Mouse (Mus musculus) layer of hippocampus, adult 2 months (tissue): Measurements from ENCODE around the gene Wipi1. TPM values are rescaled to one million over a fixed set of nuclear protein-coding genes. Genes with fewer than 3 reads are reported as not detected.
A peak's percentile ranks its signal among the peaks of the same experiment; 100 is the strongest.

ENCODE experiments used
- DNase-seq, 2 experiments: peaks; one replicate each; pipeline ENCODE4 v3.0.0; 2022; ENCODE audit warnings: low spot score in 2 of 2
- H3K27ac ChIP-seq: fragments of 200-600 bp; 2 replicates; pipeline ENCODE4 v1.8.1; 2022
- H3K4me3 ChIP-seq: fragments of 200-600 bp; 2 replicates; pipeline ENCODE4 v1.8.1; 2022; ENCODE audit warnings: mild to moderate bottlenecking
- CTCF ChIP-seq: fragments of 200-600 bp; conservative IDR thresholded peaks from 2 replicates; pipeline ENCODE4 v1.8.1; 2022; ENCODE audit warnings: antibody characterized with exemption, mild to moderate bottlenecking, moderate library complexity
- total RNA-seq, 2 experiments: library from RNA; stranded (reverse); gene quantifications; 2 replicates each; pipeline ENCODE4 v1.2.3; 2021

Gene Wipi1
- total RNA-seq, 2 experiments from 2014 or later = 21.6 to 22.2 TPM

GRCm38 (mm10) chr11:109587019-109587418 is 24.7 kb downstream of the Wipi1 start:
- Histone ChIP-seq H3K4me3 (no peak overlapping the region), H3K27ac (no peak overlapping the region)
- no peak for TF ChIP-seq CTCF
- no peak for DNase-seq

DNA sequence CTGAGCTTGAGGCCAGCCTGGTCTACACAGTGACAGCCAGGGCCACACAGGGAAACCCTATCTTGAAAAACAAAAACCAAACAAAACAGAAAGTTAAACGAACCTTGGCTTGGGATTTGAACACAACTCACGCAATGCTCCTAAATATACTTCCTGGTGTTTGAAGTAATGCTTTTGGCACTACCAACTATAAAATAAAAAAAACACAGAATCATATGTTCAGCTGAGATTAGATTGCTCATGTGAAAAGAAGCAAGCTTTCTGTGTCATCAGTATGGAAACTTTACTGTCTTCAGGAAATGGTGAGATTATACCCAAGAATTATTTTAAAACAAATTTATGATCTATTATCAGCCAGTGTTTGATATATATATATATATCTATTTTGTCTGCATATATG is 25.3 kb downstream of the Wipi1 start:
- TF ChIP-seq CTCF = no peak
- no peak for DNase-seq
- H3K4me3 ChIP-seq = no peak overlapping the region
- H3K27ac ChIP-seq = no peak overlapping the region

GRCm38 (mm10) chr11:109584843-109585713 is 26.7 kb downstream of the Wipi1 start:
- DNase-seq = peak; percentile 68 to 76
- Histone ChIP-seq H3K27ac (0 out of 2 replicates have a peak overlapping the region, but pooled peaks have one; percentile 43), H3K4me3 (no peak overlapping the region)
- TF ChIP-seq CTCF = peak; percentile 99

DNA sequence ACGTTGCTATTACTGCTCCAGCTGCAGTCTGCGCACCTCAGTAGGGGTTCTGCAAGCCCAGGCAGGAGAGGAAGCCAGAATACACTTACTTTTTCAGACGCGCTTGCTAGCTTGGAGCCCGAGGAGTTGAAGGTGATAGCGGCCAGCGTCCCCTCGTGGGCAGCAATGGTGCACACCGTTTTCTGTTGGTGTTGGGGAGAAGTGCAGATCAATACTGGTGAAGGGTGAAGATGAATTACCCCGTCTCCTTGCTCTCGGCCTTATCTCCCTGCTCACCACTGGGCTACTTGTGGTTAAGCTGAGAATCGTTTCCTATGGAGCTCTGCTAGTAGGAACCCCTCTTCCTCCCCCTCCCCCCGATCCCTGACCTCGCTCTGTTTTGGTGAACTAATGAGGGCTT is 27.8 kb downstream of the Wipi1 start:
- H3K4me3 ChIP-seq = no peak overlapping the region

DNA sequence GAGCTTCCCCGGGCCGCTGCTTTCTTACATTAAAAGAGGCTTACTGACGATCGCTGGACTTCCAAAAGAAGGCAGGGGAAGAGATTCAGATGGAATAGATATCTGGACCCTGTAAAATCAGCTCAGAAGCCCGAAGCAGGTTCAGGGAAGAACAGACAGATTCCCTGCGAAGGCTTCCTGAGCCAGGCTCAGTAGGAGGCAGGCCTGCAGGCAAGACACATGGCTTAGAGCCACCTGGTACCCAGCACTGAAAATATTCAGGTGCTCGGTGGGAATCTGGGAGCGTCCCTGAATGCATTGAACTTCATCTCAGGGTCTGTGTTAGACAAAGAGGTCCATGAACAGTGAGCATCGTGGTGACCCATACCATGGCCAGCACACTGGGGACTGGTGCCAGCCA is 31.8 kb downstream of the Wipi1 start:
- no peak for TF ChIP-seq CTCF
- Histone ChIP-seq H3K4me3 (no peak overlapping the region), H3K27ac (no peak overlapping the region)
- DNase-seq = no peak

More for the DNA sequence above, 27.8 kb downstream of the Wipi1 start:
- H3K27ac ChIP-seq = no peak overlapping the region
- DNase-seq = no peak
- no peak for TF ChIP-seq CTCF

DNA sequence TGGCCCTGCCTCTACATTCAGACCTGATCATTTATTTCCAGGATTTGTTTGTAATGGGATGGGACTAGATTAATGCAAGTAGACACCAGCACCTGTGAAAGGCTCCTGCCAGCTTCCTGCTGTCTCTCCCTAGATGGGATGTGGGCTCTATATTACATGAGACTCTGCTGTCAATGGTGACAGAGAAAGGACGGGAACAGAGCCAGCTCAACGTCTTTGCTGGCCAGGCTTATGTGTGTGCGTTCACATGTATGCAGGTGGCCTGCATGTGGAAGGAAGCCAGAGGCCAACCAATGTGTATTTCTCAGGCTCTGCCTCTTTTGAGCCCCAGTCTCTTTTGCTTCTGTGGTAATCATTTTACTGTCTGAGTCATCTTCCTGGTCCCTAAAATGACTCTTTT is 33.2 kb downstream of the Wipi1 start:
- TF ChIP-seq CTCF = no peak
- Histone ChIP-seq H3K4me3 (no peak overlapping the region), H3K27ac (no peak overlapping the region)
- DNase-seq = no peak

DNA sequence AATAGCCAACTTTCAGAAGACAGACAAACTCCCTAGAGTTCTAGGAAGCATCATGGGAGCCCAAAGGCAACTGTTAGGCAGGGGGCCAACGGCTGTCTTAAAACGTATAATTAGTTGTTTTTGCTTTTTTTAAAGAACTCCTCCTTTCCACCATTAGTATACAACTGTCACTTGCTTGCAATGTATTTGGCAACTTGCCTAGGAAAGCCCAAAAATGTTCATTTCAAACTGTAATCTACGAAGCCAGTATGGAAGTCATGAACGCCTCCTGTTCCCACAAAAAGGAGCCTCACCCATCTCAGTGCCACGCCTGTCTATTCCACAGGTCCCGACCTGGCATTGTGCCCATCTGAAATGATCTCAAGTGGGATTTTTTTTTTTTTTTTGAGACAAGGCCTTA is 35.9 kb downstream of the Wipi1 start:
- DNase-seq = no peak
- H3K27ac ChIP-seq = no peak overlapping the region
- TF ChIP-seq CTCF = no peak

DNA sequence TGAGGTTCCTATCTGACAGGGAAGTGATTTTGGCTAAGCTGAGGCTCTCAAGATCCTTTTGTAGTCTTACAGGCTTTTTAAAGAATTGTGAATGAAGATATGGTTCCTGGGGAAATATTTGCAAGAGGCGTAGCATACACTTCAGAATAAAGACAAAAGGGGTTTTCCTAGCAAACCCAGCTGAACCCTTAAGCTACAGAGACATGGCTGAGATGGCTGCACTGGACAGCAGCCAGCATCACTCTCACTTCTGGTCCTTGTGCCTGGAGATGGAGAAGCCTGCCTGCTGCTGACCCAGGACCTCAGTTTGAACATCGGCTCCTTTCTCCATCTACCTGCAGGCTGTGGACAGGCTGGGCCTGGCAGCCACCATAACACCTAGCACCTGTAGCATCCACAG is 37.2 kb downstream of the Wipi1 start:
- no peak for DNase-seq
- TF ChIP-seq CTCF = no peak
- H3K27ac ChIP-seq = no peak overlapping the region
- no peak overlapping the region for H3K4me3 ChIP-seq

More for the DNA sequence above, 35.9 kb downstream of the Wipi1 start:
- no peak overlapping the region for H3K4me3 ChIP-seq

- no peak for TF ChIP-seq CTCF
- no peak overlapping the region for H3K27ac ChIP-seq
- no peak for DNase-seq
- no peak overlapping the region for H3K4me3 ChIP-seq
Observed at GRCm38 (mm10) chr11:109572051-109572450, 39.7 kb downstream of the Wipi1 start.

DNA sequence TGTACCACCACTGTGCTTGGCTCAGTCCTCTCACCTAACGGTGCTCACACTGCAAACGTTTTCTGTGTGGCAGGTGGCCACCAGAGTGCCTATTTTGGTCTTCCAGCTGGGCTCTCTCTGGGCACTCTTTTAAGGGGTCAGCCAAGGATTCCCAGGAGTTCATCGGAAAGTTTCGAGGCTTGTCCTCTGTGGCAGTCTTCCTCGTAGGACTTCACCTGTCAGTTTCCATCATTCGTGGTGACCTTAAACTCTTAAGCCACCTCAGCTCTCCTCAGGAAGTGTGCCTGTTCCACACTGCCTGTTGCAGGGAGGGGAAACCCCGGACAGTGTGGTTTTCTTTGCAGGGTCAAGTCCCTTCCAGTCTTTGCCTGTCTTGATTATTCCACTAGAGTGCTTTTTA is 42.0 kb downstream of the Wipi1 start:
- H3K27ac ChIP-seq = no peak overlapping the region
- no peak for TF ChIP-seq CTCF
- DNase-seq = no peak
- H3K4me3 ChIP-seq = no peak overlapping the region

GRCm38 (mm10) chr11:109569007-109569618 is 42.7 kb downstream of the Wipi1 start:
- no peak for TF ChIP-seq CTCF
- H3K4me3 ChIP-seq = no peak overlapping the region
- DNase-seq = no peak
- H3K27ac ChIP-seq = no peak overlapping the region

GRCm38 (mm10) chr11:109564466-109565214 is 47.1 kb downstream of the Wipi1 start:
- H3K4me3 ChIP-seq = no peak overlapping the region
- H3K27ac ChIP-seq = no peak overlapping the region
- no peak for TF ChIP-seq CTCF
- no peak for DNase-seq

DNA sequence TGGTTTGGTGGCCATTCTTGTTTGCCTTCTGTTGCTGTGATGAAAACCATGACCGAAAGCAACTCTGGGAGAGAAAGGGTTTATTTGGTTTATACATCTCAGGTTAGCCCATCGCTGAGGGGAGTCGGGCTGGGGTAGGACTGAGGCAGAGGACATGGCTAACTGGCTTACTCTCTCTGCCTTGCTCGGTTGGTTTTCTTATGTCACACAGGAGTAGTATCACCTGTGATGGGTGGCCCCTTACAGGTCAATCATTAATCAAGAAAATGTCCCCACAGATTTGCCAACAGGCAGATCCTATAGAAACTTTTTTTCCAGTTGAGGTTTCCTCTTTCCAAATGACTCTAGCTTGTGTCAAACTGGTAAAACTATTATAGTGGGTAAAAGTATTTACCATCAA is 48.1 kb downstream of the Wipi1 start:
- H3K4me3 ChIP-seq = no peak overlapping the region
- TF ChIP-seq CTCF = no peak
- DNase-seq = no peak
- no peak overlapping the region for H3K27ac ChIP-seq
